Mouse (Mus musculus) gastrocnemius, postnatal 14 days (tissue): Measurements from ENCODE around the gene Slc35e2. TPM values are rescaled to one million over a fixed set of nuclear protein-coding genes. Genes with fewer than 3 reads are reported as not detected.
"Not testable (repeated sequence)": the region's sequence is repeated elsewhere in the genome, so short reads cannot be mapped to it uniquely, and the experiment has no call there.

Experiments
- DNase-seq: peaks from one replicate; pipeline ENCODE4 v3.0.0; 2021; ENCODE audit warnings: mixed read lengths
- intact Hi-C: fragments of 180-260 bp; cut with DNase I; formaldehyde crosslinking; loops from one replicate; pipeline ENCODE4 v1.15.1; 2025; ENCODE audit warnings: low total_unique reads
- total RNA-seq, 2 experiments: library from RNA; stranded (reverse); gene quantifications; 2 replicates each; pipeline ENCODE4 v1.2.3; 2021

Slc35e2 gene
- total RNA-seq, 2 experiments from 2014 or later: 4.6 to 4.7 TPM

DNA sequence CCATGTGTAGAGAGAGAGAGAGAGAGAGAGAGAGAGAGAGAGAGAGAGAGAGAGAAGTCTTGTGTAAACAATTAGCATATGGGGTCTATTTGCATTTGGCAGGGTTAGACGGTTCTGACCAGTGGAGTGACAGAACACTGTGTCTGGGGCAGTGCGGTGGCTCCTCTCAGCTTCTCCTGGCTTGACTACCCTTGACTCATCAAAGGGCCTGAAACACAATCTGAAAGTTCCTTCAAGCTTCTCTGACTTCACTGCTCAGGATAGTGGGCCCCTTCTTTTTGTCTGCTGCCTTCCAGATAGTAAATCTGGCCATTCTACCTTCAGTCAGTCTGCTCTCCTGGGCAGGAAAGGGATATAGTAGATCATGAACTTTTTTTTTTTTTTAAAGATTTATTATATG is 5.6 kb downstream of the Slc35e2 start:
- DNase-seq: no peak
- intact Hi-C loops: no loop called here

GRCm38 (mm10) chr4:155611860-155612259 is 10.6 kb downstream of the Slc35e2 start:
- no peak for DNase-seq
- intact Hi-C loops: no loop called here

- no peak for DNase-seq
- intact Hi-C loops: no loop called here
These were observed 12.0 kb downstream of the Slc35e2 start for GRCm38 (mm10) chr4:155613264-155613663.

- intact Hi-C loops: no loop called here
These were observed 17.1 kb downstream of the Slc35e2 start for GRCm38 (mm10) chr4:155618321-155618720.

DNA sequence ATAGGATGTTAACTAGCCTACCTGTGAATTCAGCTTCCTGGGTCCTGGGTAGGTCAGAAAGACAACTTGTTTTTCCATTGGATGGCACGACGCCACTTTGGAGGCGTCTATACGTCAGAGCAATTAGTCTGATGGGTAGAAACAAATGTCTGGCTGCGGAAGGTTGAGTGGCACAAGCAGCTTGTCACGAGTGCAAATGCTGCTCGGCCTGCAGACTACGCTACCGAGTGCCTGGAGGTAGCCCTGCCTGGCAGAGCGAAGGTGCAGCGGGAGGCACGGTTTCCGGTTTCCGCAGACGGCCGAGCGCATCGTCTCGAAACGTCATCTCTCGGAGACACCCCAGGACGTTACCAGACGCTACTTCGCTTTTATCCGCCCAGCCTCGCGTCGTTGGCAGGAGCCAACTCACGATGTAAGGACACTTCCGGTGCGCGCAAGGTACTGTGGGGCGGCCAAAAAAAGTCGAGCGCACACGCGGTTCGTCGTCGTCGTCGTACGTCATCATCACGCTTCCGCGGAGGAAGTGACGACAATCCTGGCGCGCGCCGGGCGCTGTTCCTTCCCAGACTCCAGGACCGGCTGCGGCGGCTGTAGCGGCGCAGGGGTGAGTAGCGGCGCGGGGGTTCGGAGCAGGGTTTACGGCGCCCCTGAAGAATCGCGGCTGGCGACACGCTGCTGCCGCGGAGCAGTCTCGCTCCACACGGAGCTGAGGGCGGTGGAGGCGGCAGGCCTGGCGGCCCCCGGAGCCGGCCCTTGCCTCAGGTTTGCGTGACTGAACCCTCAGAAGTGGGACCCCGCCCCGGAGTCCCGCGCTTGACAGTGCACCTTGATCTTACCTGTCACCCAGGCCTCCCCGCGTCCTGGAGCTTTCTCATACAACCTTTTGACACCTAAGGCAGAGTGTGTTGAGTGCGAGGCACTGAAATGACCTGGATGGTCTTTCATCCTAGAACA is 23.4 kb downstream of the Slc35e2 start, which contains the start of gene Cdk11b:
Gene Cdk11b, plus strand, starts transcription at position 517 of the 954 bp plus-strand sequence.
- intact Hi-C loops: no loop called here
- DNase-seq: peak; percentile 96

More at GRCm38 (mm10) chr4:155618321-155618720, 17.1 kb downstream of the Slc35e2 start:
- no peak for DNase-seq

DNA sequence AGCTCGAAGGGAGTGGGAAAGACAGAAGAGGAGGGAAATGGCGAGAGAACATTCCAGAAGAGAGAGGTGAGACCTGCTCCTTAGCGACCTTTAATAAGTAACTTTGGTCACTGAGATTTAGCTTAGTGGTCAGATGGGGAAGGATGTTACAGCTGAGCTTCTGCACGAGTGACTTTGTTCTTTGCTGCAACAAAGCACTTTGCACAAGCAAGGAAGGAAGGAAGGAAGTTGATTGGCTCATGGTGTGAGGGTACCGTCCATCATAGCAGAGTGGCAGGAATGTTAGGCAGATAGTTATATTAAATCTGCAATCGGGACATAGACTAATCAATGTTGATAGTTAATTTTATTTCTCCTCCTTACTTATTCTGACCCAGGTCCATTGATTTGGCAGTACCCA is 29.1 kb downstream of the Slc35e2 start:
- intact Hi-C loops: no loop called here
- DNase-seq: no peak

GRCm38 (mm10) chr4:155635766-155636499 is 34.7 kb downstream of the Slc35e2 start:
- intact Hi-C loops: no loop called here
- no peak for DNase-seq

- intact Hi-C loops: no loop called here
- no peak for DNase-seq
These were observed 42.3 kb downstream of the Slc35e2 start for GRCm38 (mm10) chr4:155643531-155643930.

DNA sequence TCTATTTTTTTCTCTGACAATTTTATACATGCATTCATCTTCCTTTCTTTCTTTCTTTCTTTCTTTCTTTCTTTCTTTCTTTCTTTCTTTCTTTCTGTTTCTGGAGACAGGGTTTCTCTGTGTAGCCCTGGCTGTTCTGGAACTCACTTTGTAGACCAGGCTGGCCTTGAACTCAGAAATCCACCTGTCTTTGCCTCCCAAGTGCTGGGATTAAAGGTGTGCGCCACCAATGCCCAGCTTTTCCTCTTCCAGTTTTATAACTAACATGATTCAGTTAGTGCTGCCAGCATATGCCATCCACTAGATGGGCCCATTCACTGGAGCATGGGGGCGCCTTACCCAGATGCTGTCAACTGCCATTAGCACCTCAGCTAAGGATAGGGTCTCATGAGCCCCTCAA is 44.1 kb downstream of the Slc35e2 start, which contains the start of gene Gm10563:
Gene Gm10563, minus strand, starts transcription at position 101 of the 400 bp plus-strand sequence.
- DNase-seq, intact Hi-C loops: not testable (repeated sequence)

GRCm38 (mm10) chr4:155645721-155646120 is 44.5 kb downstream of the Slc35e2 start:
- intact Hi-C loops: no loop called here
- DNase-seq: no peak

- no peak for DNase-seq
These were observed 48.1 kb downstream of the Slc35e2 start for GRCm38 (mm10) chr4:155649355-155649754.

GRCm38 (mm10) chr4:155651553-155652269 is 50.5 kb downstream of the Slc35e2 start:
- intact Hi-C loops: no loop called here
- DNase-seq: no peak

More at GRCm38 (mm10) chr4:155649355-155649754, 48.1 kb downstream of the Slc35e2 start:
- intact Hi-C loops: no loop called here

DNA sequence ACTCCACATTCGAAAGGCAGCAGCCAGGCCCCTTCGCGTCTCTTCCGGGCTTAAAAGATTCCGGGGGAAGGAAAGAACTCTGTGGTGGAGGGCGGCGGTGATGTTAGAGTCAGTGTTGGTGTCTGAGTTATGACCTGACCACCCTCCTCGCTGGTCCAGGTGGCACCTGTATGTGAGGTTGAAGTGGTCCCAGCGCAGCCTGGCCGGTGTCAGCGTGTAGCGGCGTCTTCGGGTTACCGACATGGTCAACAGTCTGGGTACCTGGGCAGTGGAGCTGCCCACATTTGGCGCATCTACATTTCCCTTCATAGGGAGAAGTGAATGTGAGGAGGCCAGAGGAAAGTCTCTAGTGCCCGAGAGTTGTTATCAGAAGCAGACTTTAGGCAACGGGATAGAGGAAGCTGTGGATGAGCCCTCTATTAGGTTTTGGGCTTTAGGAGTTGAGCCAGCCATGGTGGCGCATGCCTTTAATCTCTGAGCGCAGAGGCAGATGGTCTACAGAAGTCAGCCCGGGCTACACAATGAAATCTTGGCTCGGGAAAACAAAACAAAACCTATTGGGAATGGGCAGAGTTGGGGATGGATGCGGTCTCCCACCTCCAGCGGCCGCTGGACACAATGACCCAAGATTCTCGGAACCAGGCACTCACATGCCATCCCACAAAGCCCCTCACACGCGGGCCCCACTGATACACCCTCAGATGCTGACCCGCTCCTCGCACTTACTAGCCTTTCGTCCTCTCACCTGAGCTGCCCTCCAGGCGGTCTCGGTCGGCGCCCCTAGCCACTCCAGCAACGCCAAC is 51.3 kb downstream of the Slc35e2 start:
- intact Hi-C loops: no loop called here
- DNase-seq: no peak

DNA sequence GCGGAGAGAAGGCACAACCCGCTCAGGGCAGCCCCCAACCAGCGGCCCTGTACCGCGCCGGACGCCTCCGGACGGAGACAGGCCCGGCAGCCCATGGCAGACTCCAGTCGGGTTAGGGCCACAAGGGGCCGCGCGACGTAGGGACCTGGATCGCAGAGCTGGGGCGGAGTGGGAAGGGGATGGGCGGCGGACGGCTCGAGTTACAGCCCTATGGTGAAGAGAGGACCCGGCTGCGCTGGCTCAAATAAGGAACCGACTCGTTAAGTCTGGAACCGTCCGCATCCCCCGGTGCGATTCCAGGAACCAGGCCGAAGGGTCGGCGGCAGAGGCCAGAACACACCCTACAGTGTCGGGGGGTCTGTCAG is 51.9 kb downstream of the Slc35e2 start, which contains the start of gene Mmp23:
Gene Mmp23, minus strand, starts transcription at position 299 of the 365 bp plus-strand sequence.
- intact Hi-C loops: no loop called here
- DNase-seq: peak; percentile 71

DNA sequence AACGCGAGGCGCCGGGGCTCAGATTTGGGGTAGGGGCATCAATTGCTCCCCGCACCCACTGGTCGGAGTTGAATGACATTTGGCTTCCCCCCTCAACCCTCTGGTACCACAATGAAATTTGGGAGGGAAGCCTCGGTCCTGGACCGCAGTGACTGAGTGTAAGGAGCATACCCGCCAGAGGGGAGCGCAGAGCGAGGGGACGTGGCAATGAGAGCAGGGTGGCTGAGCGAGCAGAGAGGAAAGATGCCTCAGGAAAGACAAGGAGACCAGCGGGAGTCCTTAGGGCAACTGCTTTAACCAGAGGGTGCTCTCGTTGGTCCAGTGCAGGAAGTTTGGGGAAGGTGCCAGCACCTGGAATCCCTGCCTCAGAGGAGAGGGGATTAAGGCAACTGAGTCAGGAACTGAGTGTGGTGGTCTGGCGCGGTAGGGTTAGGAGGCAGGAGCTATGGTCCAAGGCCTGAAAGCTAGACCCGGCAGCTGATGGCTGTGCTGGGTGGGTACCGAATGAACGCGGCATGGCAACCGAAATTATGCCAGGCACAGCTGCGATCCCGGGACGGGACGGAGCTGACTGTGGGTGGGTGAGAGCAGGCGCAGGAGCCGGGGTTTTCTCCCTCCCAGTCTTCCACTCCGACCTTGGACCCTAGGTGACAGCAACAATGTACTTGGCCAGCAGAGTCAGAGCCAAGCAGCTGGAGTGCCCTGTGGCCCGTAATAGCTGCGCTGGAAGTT is 52.4 kb downstream of the Slc35e2 start:
- no peak for DNase-seq
- intact Hi-C loops: no loop called here

DNA sequence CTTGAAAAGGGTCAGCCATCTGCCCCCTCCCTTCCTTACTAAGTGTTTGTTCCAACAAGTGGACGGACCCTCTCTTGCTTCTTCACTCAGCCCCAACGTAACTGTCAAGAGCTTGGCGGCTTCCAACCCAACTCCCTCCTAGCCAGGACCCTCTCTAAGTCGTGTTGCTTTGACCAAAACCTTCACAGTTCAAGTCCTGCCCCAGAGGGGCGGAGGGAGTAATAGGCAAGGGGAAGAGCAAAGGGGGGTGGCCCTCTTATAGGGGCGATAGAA is 52.9 kb downstream of the Slc35e2 start:
- intact Hi-C loops: no loop called here
- no peak for DNase-seq

DNA sequence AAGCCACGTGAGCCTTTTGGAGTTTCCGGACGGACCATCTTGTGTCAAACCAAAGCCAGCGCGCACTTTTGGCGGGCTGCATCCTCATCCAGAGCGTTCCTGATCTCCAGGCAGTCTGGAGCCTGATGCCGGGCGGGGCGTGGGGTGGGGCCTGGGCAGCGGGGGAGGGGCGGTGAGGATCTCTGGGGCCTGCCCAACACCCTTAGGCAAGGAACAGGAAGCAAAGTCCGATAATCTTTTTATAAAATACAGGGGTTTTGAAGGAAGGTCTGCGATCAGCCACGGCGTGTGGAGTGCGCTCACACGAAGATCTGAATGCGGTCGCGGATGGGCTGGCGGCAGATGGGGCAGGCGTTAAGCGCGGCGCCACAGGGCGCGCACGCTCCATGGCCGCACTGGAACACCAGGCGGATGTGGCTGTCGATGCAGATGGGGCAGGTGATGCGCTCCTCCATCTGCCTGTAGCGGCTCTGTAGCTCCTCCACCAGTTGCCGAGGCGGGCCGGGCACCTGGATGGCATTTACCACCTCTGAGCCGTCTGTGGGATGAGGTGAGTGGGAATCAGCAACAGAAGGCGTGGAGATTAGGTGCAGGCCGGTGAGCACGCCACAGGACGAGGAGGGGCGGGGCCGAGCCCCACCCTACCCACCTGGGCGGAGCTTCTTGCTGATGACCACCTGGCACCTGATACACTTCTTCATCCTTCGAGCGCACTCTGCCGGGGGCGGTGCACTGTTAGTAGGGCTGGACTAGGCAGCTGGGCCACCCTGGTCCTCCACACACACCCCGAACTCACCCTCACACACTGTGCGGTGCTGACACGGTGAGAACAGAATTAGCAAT is 53.5 kb downstream of the Slc35e2 start:
- intact Hi-C loops: no loop called here
- DNase-seq: peak; percentile 74
